Mouse (Mus musculus) brain, embryonic 14.5 days (tissue): ENCODE data around the gene Lrch1.

Experiments used
- CTCF ChIP-seq: fragments of 200-500 bp; IDR thresholded peaks from 2 replicates; pipeline ENCODE4 v1.5.1; 2012; ENCODE audit warnings: inconsistent platforms, mild to moderate bottlenecking, moderate library complexity, borderline replicate concordance; ENCODE audit not compliant: insufficient read depth, insufficient read length; ENCODE audit errors: extremely low read depth
- POLR2A ChIP-seq: fragments of 200-500 bp; IDR thresholded peaks from 2 replicates; pipeline ENCODE4 v1.6.1; 2012; ENCODE audit warnings: mild to moderate bottlenecking, inconsistent platforms, borderline replicate concordance; ENCODE audit not compliant: poor library complexity, insufficient read depth, insufficient read length, severe bottlenecking; ENCODE audit errors: extremely low read depth

GRCm38 (mm10) chr14:74861456-74861855 is 86.2 kb downstream of the Lrch1 start:
- no peak for TF ChIP-seq CTCF
- TF ChIP-seq POLR2A, result no peak
